Mouse (Mus musculus): ENCODE measurements around the gene Nrbp1. TPM values are rescaled to one million over a fixed set of nuclear protein-coding genes. Genes with fewer than 3 reads are reported as not detected.

The Nrbp1 gene
- total RNA-seq, 2 experiments from 2014 or later, result 65.6 to 99.5 TPM

Other genes with a start within 250 kb of the Nrbp1 start
- gene Atraid, start 192.6 kb upstream of the Nrbp1 start, total RNA-seq (2014; fragmentation: Nextera tagmentation), result 42.7 and 79.1 TPM in 2 replicates
- 44.7 and 59.4 TPM in 2 replicates for gene Atraid, start 192.6 kb upstream of the Nrbp1 start, total RNA-seq (2017)
- 7.2 and 7.9 TPM in 2 replicates for gene Slc5a6, start 191.9 kb upstream of the Nrbp1 start, total RNA-seq (2014; fragmentation: Nextera tagmentation)
- 5.8 and 8.8 TPM in 2 replicates for gene Slc5a6, start 191.9 kb upstream of the Nrbp1 start, total RNA-seq (2017)
- 57.4 and 70.3 TPM in 2 replicates for gene Cad, start 186.1 kb upstream of the Nrbp1 start, total RNA-seq (2014; fragmentation: Nextera tagmentation)
- 23.1 and 39.5 TPM in 2 replicates for gene Cad, start 186.1 kb upstream of the Nrbp1 start, total RNA-seq (2017)
- gene Dnajc5g, start 134.6 kb upstream of the Nrbp1 start, total RNA-seq (2014; fragmentation: Nextera tagmentation), result not detected in 2 replicates
- gene Dnajc5g, start 134.6 kb upstream of the Nrbp1 start, total RNA-seq (2017), result not detected in 2 replicates
- not detected in 2 replicates for gene Slc30a3, start 132.6 kb upstream of the Nrbp1 start, total RNA-seq (2014; fragmentation: Nextera tagmentation)
- gene Slc30a3, start 132.6 kb upstream of the Nrbp1 start, total RNA-seq (2017), result not detected in 2 replicates
- gene Trim54, start 124.2 kb upstream of the Nrbp1 start, total RNA-seq (2014; fragmentation: Nextera tagmentation), result not detected in 2 replicates
- not detected in 2 replicates for gene Trim54, start 124.2 kb upstream of the Nrbp1 start, total RNA-seq (2017)
- not detected in 2 replicates for gene Ucn, start 102.0 kb upstream of the Nrbp1 start, total RNA-seq (2014; fragmentation: Nextera tagmentation)
- not detected in 2 replicates for gene Ucn, start 102.0 kb upstream of the Nrbp1 start, total RNA-seq (2017)
- 19.6 and 42.3 TPM in 2 replicates for gene Mpv17, start 86.6 kb upstream of the Nrbp1 start, total RNA-seq (2014; fragmentation: Nextera tagmentation)
- 20.9 and 32.9 TPM in 2 replicates for gene Mpv17, start 86.6 kb upstream of the Nrbp1 start, total RNA-seq (2017)
- 1.5 and 6.6 TPM in 2 replicates for gene Gm29609, start 61.0 kb upstream of the Nrbp1 start, total RNA-seq (2014; fragmentation: Nextera tagmentation)
- gene Gm29609, start 61.0 kb upstream of the Nrbp1 start, total RNA-seq (2017), result 0.36 TPM in 1 of 2 replicates, not detected in the other
- 94.6 and 100 TPM in 2 replicates for gene Gtf3c2, start 60.7 kb upstream of the Nrbp1 start, total RNA-seq (2014; fragmentation: Nextera tagmentation)
- gene Gtf3c2, start 60.7 kb upstream of the Nrbp1 start, total RNA-seq (2017), result 52.0 and 59.8 TPM in 2 replicates
- gene Snx17, start 47.6 kb upstream of the Nrbp1 start, total RNA-seq (2014; fragmentation: Nextera tagmentation), result 53.3 and 65.5 TPM in 2 replicates
- 36.5 and 58.9 TPM in 2 replicates for gene Snx17, start 47.6 kb upstream of the Nrbp1 start, total RNA-seq (2017)
- gene Eif2b4, start 47.4 kb upstream of the Nrbp1 start, total RNA-seq (2014; fragmentation: Nextera tagmentation), result 68.3 and 91.6 TPM in 2 replicates
- gene Eif2b4, start 47.4 kb upstream of the Nrbp1 start, total RNA-seq (2017), result 50.0 and 65.6 TPM in 2 replicates
- 10.6 and 15.4 TPM in 2 replicates for gene Zfp513, start 38.6 kb upstream of the Nrbp1 start, total RNA-seq (2014; fragmentation: Nextera tagmentation)
- 5.9 and 6.9 TPM in 2 replicates for gene Zfp513, start 38.6 kb upstream of the Nrbp1 start, total RNA-seq (2017)
- gene Ppm1g, start 20.2 kb upstream of the Nrbp1 start, total RNA-seq (2014; fragmentation: Nextera tagmentation), result 155 and 167 TPM in 2 replicates
- gene Ppm1g, start 20.2 kb upstream of the Nrbp1 start, total RNA-seq (2017), result 175 and 201 TPM in 2 replicates
- not detected in 2 replicates for gene Gm9970, start 368 bp downstream of the Nrbp1 start, total RNA-seq (2014; fragmentation: Nextera tagmentation)
- gene Gm9970, start 368 bp downstream of the Nrbp1 start, total RNA-seq (2017), result not detected in 2 replicates
- gene Krtcap3, start 10.8 kb downstream of the Nrbp1 start, total RNA-seq (2014; fragmentation: Nextera tagmentation), result 1.6 and 19.8 TPM in 2 replicates
- 1.6 and 4.7 TPM in 2 replicates for gene Krtcap3, start 10.8 kb downstream of the Nrbp1 start, total RNA-seq (2017)
- gene Ift172, start 50.3 kb downstream of the Nrbp1 start, total RNA-seq (2014; fragmentation: Nextera tagmentation), result 16.5 and 29.2 TPM in 2 replicates
- gene Ift172, start 50.3 kb downstream of the Nrbp1 start, total RNA-seq (2017), result 12.7 and 44.9 TPM in 2 replicates
- gene Fndc4, start 55.2 kb downstream of the Nrbp1 start, total RNA-seq (2014; fragmentation: Nextera tagmentation), result not detected in 2 replicates
- not detected in 2 replicates for gene Fndc4, start 55.2 kb downstream of the Nrbp1 start, total RNA-seq (2017)
- not detected in 2 replicates for gene Gckr, start 56.6 kb downstream of the Nrbp1 start, total RNA-seq (2014; fragmentation: Nextera tagmentation)
- gene Gckr, start 56.6 kb downstream of the Nrbp1 start, total RNA-seq (2017), result not detected in 2 replicates
- 17.9 and 18.0 TPM in 2 replicates for gene Zfp512, start 211.6 kb downstream of the Nrbp1 start, total RNA-seq (2014; fragmentation: Nextera tagmentation)
- gene Zfp512, start 211.6 kb downstream of the Nrbp1 start, total RNA-seq (2017), result 21.5 and 29.5 TPM in 2 replicates
- not detected in 2 replicates for gene 4930548H24Rik, start 244.9 kb downstream of the Nrbp1 start, total RNA-seq (2014; fragmentation: Nextera tagmentation)
- not detected in 2 replicates for gene 4930548H24Rik, start 244.9 kb downstream of the Nrbp1 start, total RNA-seq (2017)